Mouse (Mus musculus): Measurements from ENCODE around the gene Slc6a18. TPM values are rescaled to one million over a fixed set of nuclear protein-coding genes. Genes with fewer than 3 reads are reported as not detected.

The Slc6a18 gene
- polyA plus RNA-seq, 1 experiment from 2014 or later = 0.08 TPM

- Histone ChIP-seq H3K4me3 (ENCODE audit: low read depth, low read length) (no peak overlapping the region), H3K4me2 (ENCODE audit: low read depth, low read length) (no peak overlapping the region), H3K4me1 (ENCODE audit: control insufficient read depth, low read depth, low read length) (no peaks in the 10 kb centered on the region; the same call in none of the 2 replicates), H3K27ac (ENCODE audit: low read length) (no peak overlapping the region), H3K27me3 (ENCODE audit: control insufficient read depth, insufficient read depth, low read depth, low read length) (no peaks in the 10 kb centered on the region), H3K36me3 (ENCODE audit: control insufficient read depth, insufficient read depth) (no peaks in the 10 kb centered on the region), H3K9ac (ENCODE audit: low read depth, low read length) (no peak overlapping the region), H3K9me3 (replicated peaks; ENCODE audit: control insufficient read depth, low read length) (no peaks in the 10 kb centered on the region)
- 15% methylated on average over 1 of the region's 1 CpGs for WGBS (ENCODE audit: insufficient replicate concordance)
- no peak for ATAC-seq (ENCODE audit: low read depth)
Observed at GRCm38 (mm10) chr13:73694972-73695371, 17.1 kb upstream of the Slc6a18 start.

- Histone ChIP-seq H3K9me3 (replicated peaks; ENCODE audit: control insufficient read depth, low read length) (no peaks in the 10 kb centered on the region), H3K36me3 (ENCODE audit: control insufficient read depth, insufficient read depth) (no peaks in the 10 kb centered on the region), H3K4me1 (ENCODE audit: control insufficient read depth, low read depth, low read length) (no peaks in the 10 kb centered on the region; the same call in none of the 2 replicates), H3K27me3 (ENCODE audit: control insufficient read depth, insufficient read depth, low read depth, low read length) (no peaks in the 10 kb centered on the region), H3K27ac (ENCODE audit: low read length) (no peak overlapping the region), H3K4me2 (ENCODE audit: low read depth, low read length) (no peak overlapping the region), H3K4me3 (ENCODE audit: low read depth, low read length) (no peak overlapping the region), H3K9ac (ENCODE audit: low read depth, low read length) (no peak overlapping the region)
- no peak for ATAC-seq (ENCODE audit: low read depth)
- WGBS (ENCODE audit: insufficient replicate concordance) = 36% methylated on average over 2 of the region's 2 CpGs
Observed at GRCm38 (mm10) chr13:73693333-73693732, 15.5 kb upstream of the Slc6a18 start.

- 23% methylated on average over 10 of the region's 10 CpGs for WGBS (ENCODE audit: insufficient replicate concordance)
- Histone ChIP-seq H3K4me2 (ENCODE audit: low read depth, low read length) (0 out of 2 replicates have a peak overlapping the region, but pooled peaks have one; percentile 13), H3K36me3 (ENCODE audit: control insufficient read depth, insufficient read depth) (no peaks in the 10 kb centered on the region)
Observed at GRCm38 (mm10) chr13:73692249-73692868, 14.5 kb upstream of the Slc6a18 start.

GRCm38 (mm10) chr13:73688934-73689333 is 11.1 kb upstream of the Slc6a18 start:
- Histone ChIP-seq H3K9me3 (replicated peaks; ENCODE audit: control insufficient read depth, low read length) (no peaks in the 10 kb centered on the region), H3K36me3 (ENCODE audit: control insufficient read depth, insufficient read depth) (no peaks in the 10 kb centered on the region), H3K4me3 (ENCODE audit: low read depth, low read length) (no peak overlapping the region), H3K9ac (ENCODE audit: low read depth, low read length) (no peak overlapping the region), H3K27ac (ENCODE audit: low read length) (no peak overlapping the region), H3K27me3 (ENCODE audit: control insufficient read depth, insufficient read depth, low read depth, low read length) (no peaks in the 10 kb centered on the region), H3K4me2 (ENCODE audit: low read depth, low read length) (no peak overlapping the region), H3K4me1 (ENCODE audit: control insufficient read depth, low read depth, low read length) (no peaks in the 10 kb centered on the region; the same call in 1 of the 2 replicates)
- ATAC-seq (ENCODE audit: low read depth) = no peak
- 53% methylated on average over 4 of the region's 4 CpGs for WGBS (ENCODE audit: insufficient replicate concordance)

More at GRCm38 (mm10) chr13:73692249-73692868, 14.5 kb upstream of the Slc6a18 start:
- Histone ChIP-seq H3K27ac (ENCODE audit: low read length) (peak overlapping the region; percentile 75), H3K9me3 (replicated peaks; ENCODE audit: control insufficient read depth, low read length) (no peaks in the 10 kb centered on the region), H3K4me1 (ENCODE audit: control insufficient read depth, low read depth, low read length) (no peaks in the 10 kb centered on the region; the same call in none of the 2 replicates), H3K27me3 (ENCODE audit: control insufficient read depth, insufficient read depth, low read depth, low read length) (no peaks in the 10 kb centered on the region), H3K4me3 (ENCODE audit: low read depth, low read length) (no peak overlapping the region), H3K9ac (ENCODE audit: low read depth, low read length) (no peak overlapping the region)
- ATAC-seq (ENCODE audit: low read depth) = peak; percentile 91

- no peak overlapping the region for H3K4me2 ChIP-seq (ENCODE audit: low read depth, low read length)
- H3K4me3 ChIP-seq (ENCODE audit: low read depth, low read length) = no peak overlapping the region
- no peaks in the 10 kb centered on the region for H3K36me3 ChIP-seq (ENCODE audit: control insufficient read depth, insufficient read depth)
- no peak overlapping the region for H3K27ac ChIP-seq (ENCODE audit: low read length)
- H3K4me1 ChIP-seq (ENCODE audit: control insufficient read depth, low read depth, low read length) = no peaks in the 10 kb centered on the region
- ATAC-seq (ENCODE audit: low read depth) = no peak
- WGBS (ENCODE audit: insufficient replicate concordance) = 67% methylated on average over 3 of the region's 3 CpGs
- no peaks in the 10 kb centered on the region for H3K9me3 ChIP-seq (replicated peaks; ENCODE audit: control insufficient read depth, low read length)
- H3K27me3 ChIP-seq (ENCODE audit: control insufficient read depth, insufficient read depth, low read depth, low read length) = no peaks in the 10 kb centered on the region
- no peak overlapping the region for H3K9ac ChIP-seq (ENCODE audit: low read depth, low read length)
Observed at GRCm38 (mm10) chr13:73687601-73688000, 9.8 kb upstream of the Slc6a18 start.

GRCm38 (mm10) chr13:73685502-73685901 is 7.7 kb upstream of the Slc6a18 start:
- no peak overlapping the region for H3K9ac ChIP-seq (ENCODE audit: low read depth, low read length)
- no peak overlapping the region for H3K27ac ChIP-seq (ENCODE audit: low read length)
- H3K27me3 ChIP-seq (ENCODE audit: control insufficient read depth, insufficient read depth, low read depth, low read length) = no peaks in the 10 kb centered on the region
- no peak overlapping the region for H3K4me2 ChIP-seq (ENCODE audit: low read depth, low read length)
- ATAC-seq (ENCODE audit: low read depth) = no peak
- H3K36me3 ChIP-seq (ENCODE audit: control insufficient read depth, insufficient read depth) = no peaks in the 10 kb centered on the region
- no peak overlapping the region for H3K4me3 ChIP-seq (ENCODE audit: low read depth, low read length)
- no peaks in the 10 kb centered on the region for H3K4me1 ChIP-seq (ENCODE audit: control insufficient read depth, low read depth, low read length)
- no peaks in the 10 kb centered on the region for H3K9me3 ChIP-seq (replicated peaks; ENCODE audit: control insufficient read depth, low read length)
- 62% methylated on average over 6 of the region's 6 CpGs for WGBS (ENCODE audit: insufficient replicate concordance)

GRCm38 (mm10) chr13:73684412-73684811 is 6.6 kb upstream of the Slc6a18 start:
- no peak for ATAC-seq (ENCODE audit: low read depth)
- H3K36me3 ChIP-seq (ENCODE audit: control insufficient read depth, insufficient read depth) = no peaks in the 10 kb centered on the region
- no peak overlapping the region for H3K27ac ChIP-seq (ENCODE audit: low read length)
- no peaks in the 10 kb centered on the region for H3K27me3 ChIP-seq (ENCODE audit: control insufficient read depth, insufficient read depth, low read depth, low read length)
- H3K9me3 ChIP-seq (replicated peaks; ENCODE audit: control insufficient read depth, low read length) = no peaks in the 10 kb centered on the region
- H3K4me2 ChIP-seq (ENCODE audit: low read depth, low read length) = no peak overlapping the region
- H3K4me1 ChIP-seq (ENCODE audit: control insufficient read depth, low read depth, low read length) = peaks cover 3% of the 10 kb centered on the region
- 47% methylated on average over 1 of the region's 1 CpGs for WGBS (ENCODE audit: insufficient replicate concordance)
- H3K9ac ChIP-seq (ENCODE audit: low read depth, low read length) = no peak overlapping the region
- no peak overlapping the region for H3K4me3 ChIP-seq (ENCODE audit: low read depth, low read length)

GRCm38 (mm10) chr13:73683682-73684081 is 5.9 kb upstream of the Slc6a18 start:
- H3K27me3 ChIP-seq (ENCODE audit: control insufficient read depth, insufficient read depth, low read depth, low read length) = no peaks in the 10 kb centered on the region
- no peak overlapping the region for H3K27ac ChIP-seq (ENCODE audit: low read length)
- H3K9ac ChIP-seq (ENCODE audit: low read depth, low read length) = no peak overlapping the region
- ATAC-seq (ENCODE audit: low read depth) = no peak
- H3K4me3 ChIP-seq (ENCODE audit: low read depth, low read length) = no peak overlapping the region
- no peaks in the 10 kb centered on the region for H3K9me3 ChIP-seq (replicated peaks; ENCODE audit: control insufficient read depth, low read length)
- 72% methylated on average over 11 of the region's 11 CpGs for WGBS (ENCODE audit: insufficient replicate concordance)
- H3K36me3 ChIP-seq (ENCODE audit: control insufficient read depth, insufficient read depth) = no peaks in the 10 kb centered on the region
- peaks cover 5% of the 10 kb centered on the region for H3K4me1 ChIP-seq (ENCODE audit: control insufficient read depth, low read depth, low read length)
- H3K4me2 ChIP-seq (ENCODE audit: low read depth, low read length) = no peak overlapping the region

- no peak for ATAC-seq (ENCODE audit: low read depth)
- 57% methylated on average over 2 of the region's 2 CpGs for WGBS (ENCODE audit: insufficient replicate concordance)
- Histone ChIP-seq H3K4me2 (ENCODE audit: low read depth, low read length) (no peak overlapping the region), H3K36me3 (ENCODE audit: control insufficient read depth, insufficient read depth) (no peaks in the 10 kb centered on the region), H3K9me3 (replicated peaks; ENCODE audit: control insufficient read depth, low read length) (no peaks in the 10 kb centered on the region), H3K4me1 (ENCODE audit: control insufficient read depth, low read depth, low read length) (peaks cover 5% of the 10 kb centered on the region), H3K27ac (ENCODE audit: low read length) (no peak overlapping the region), H3K4me3 (ENCODE audit: low read depth, low read length) (no peak overlapping the region), H3K27me3 (ENCODE audit: control insufficient read depth, insufficient read depth, low read depth, low read length) (no peaks in the 10 kb centered on the region), H3K9ac (ENCODE audit: low read depth, low read length) (no peak overlapping the region)
Observed at GRCm38 (mm10) chr13:73682226-73682625, 4.4 kb upstream of the Slc6a18 start.
